Mouse (Mus musculus): ENCODE results near the gene Cpne2. TPM values are rescaled to one million over a fixed set of nuclear protein-coding genes. Genes with fewer than 3 reads are reported as not detected.

The Cpne2 gene
- total RNA-seq, 2 experiments from 2014 or later, result 18.0 to 24.7 TPM

DNA sequence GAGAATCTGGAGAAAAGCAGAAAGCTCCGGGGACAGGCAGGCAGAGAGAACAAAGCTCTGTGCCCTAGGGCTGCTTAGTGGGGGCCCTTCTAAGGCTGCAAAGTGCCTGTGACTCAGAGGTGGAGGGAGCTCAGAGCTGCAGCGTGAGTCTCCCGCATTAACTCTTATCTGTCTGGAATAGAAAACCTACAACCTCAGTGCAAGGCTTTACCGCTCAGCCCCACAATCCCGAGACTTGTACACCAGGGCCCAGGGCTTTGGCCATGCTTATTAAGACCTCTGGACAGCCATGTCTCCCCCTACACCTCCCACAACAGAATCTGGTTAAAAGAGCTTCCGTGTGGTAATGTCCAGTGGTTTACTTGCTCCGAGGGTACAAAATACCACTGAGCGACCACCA lies 790 bp upstream of the Cpne2 start:
- intact Hi-C loops (cut with DNase I), result loop anchor here (2.0 to 5.0 kb wide), 2 partner anchors 43 to 170 kb away; no protein-coding TSS in a partner anchor
- no peak for DNase-seq (ENCODE audit: low spot score in 2 of 2)

DNA sequence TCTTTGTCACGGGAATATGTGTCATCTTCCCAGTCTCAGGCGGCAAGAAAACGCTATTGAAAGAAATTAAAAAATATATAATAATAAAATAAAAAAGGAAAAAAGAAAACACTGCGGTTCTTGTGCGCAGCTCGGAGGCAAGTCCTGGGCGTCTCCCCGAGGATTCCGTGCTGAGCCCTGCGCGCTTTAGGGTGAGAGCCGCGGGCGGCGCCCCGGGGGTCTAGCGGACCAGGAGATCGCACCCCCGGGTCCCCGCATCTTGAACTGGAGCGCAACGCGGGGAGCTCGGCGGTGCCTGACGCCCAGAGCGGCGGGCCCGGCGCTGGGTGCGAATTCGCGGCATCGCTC lies 291 bp upstream of the Cpne2 start:
- no peak for DNase-seq (ENCODE audit: low spot score in 2 of 2)
- intact Hi-C loops (cut with DNase I), result loop anchor here (2.0 to 5.0 kb wide), 2 partner anchors 42 to 170 kb away; no protein-coding TSS in a partner anchor

DNA sequence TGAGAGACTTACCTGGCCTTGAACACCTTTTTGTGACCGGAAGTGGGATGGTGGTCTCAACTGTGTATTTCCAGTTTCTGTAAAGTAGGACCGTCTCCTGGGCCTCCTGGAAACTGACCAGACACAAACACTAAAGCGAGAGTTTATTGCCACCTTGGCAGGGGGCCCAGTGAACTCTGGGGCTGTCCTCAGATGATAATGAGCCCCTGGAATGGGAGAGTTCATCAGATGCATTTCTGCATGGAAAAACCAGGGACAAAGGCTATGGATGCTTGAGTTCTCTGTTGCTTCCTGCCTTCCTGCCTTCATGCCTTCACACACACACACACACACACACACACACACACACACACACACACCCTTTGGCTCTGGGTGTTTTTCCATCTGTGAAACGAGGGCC lies 1.8 kb downstream of the Cpne2 start:
- intact Hi-C loops (cut with DNase I), result loop anchor here (5.0 kb wide), 1 partner anchor 168 kb away; no protein-coding TSS in a partner anchor
- no peak for DNase-seq (ENCODE audit: low spot score in 2 of 2)

DNA sequence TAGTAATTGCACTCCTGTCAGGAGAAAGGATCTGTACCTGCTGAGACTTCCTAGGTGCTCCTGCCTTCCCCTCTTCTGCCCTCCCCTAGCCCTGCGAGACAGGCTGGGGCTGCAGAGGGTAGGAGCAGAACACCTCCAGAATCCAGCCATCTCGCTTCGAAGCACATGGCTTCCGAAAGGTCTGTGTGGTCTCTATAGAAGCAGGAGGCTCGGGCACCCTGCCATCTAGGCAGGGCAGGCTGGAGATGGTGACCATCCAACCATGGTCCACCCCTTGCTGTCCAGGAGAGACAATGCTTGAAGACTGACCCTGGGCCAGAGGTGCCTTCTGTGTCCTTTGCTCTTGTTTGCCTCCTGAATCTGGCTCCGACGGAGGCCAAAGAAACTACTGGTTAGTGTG lies 2.8 kb downstream of the Cpne2 start:
- intact Hi-C loops (cut with DNase I), result no loop called here
- DNase-seq (ENCODE audit: low spot score in 2 of 2), result no peak

DNA sequence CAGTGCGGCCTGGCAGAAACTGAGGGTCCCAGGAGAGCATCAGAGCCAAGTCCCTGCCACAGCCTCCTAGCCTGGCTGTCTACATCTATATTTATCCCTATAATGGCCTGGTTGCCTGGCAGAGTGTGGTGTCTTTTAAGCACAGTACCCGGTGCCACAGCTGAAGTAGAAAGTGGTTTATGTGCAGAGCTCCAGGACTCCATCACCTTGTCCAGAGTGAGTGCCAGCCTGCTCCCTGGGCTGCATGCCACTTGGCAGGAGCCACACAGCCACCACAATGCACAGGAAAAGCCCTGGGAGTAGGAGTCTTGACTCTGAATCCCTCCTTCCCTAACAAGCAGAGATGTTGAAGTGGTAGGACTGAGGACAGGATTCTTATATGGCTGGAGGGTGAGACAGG lies 4.7 kb downstream of the Cpne2 start:
- DNase-seq (ENCODE audit: low spot score in 2 of 2), result no peak
- intact Hi-C loops (cut with DNase I), result no loop called here

DNA sequence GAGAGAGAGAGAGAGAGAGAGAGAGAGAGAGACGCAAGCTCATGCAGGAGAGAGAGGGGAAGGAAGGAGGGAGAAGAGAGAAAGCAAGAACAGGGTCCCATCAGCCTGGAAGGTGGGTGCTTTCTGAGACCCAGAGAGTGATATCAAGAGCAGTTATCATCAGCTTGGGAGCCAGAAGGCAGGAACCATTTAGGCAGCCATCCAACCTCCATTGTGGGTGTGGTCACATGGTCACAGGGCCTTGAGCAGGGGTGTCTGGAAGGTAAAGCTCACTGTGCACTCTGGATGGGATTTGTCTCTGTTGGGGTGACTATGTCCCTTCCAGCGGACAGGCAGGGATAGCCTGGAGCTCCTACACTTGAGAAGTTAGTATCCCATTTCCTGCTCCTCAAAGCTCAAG lies 7.2 kb downstream of the Cpne2 start:
- DNase-seq (ENCODE audit: low spot score in 2 of 2), result no peak
- intact Hi-C loops (cut with DNase I), result no loop called here

DNA sequence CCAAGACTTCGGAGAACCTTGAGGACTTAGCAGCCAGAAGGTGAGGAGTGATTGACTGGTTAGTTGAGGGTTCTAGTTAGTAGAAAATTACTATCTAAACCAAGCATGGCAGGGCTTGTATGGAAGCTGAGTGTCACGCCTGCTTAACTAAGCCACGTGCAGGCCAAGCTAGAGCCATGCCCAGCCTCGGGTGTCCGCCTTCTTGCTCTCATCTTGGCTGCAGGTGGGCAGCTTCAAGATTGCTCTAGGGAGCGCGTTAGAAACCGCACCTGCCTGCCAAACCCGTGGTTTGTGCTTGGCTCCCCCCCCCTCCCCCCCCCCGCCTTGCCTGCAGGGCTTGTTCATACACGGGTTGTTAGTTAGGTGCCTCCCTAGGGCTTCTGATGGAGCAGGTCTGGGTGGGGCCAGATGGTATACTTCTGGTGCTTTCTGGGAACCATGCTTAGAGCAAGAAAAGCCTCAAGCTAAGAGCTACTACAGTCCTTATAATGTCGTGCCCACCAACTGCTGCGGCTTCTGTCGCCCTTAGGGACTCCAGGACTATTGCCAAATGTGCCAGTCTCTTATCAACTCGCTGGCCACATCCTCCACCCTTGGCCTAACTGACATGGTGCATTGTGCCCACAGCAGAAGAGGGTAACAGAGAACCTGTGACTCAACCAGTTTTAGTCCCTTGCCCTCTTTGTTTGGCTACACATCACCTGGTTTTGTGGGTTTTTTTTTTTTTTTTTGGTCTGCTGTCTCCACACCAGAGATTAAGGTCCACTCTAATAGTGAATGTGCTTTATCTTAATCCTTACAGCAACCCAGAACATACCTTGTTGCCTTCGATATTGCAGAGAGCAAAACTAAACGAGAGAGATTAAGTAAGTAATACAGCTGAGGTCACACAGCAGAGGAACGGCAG lies 8.4 kb downstream of the Cpne2 start:
- intact Hi-C loops (cut with DNase I), result no loop called here
- no peak for DNase-seq (ENCODE audit: low spot score in 2 of 2)

DNA sequence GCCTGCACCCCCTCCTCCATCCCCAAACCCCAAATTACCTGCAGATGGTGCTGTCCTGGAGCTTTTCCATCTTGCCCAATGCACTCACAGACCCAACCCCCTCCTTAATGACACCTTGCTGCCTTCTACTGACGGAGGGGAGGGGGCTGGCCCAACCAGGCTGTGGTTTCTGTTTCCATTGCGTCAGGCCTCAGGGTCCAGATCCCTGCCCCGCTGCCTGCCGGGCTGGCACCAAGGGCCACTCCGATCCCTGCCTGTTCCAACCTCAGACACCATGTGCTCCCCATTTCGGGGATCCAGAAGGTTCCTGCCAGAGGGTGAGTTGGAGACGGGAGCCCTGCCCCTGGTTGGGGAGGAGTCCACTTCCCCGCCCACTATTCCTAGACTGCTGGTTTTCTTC lies 11.2 kb downstream of the Cpne2 start:
- intact Hi-C loops (cut with DNase I), result no loop called here
- DNase-seq (ENCODE audit: low spot score in 2 of 2), result no peak

DNA sequence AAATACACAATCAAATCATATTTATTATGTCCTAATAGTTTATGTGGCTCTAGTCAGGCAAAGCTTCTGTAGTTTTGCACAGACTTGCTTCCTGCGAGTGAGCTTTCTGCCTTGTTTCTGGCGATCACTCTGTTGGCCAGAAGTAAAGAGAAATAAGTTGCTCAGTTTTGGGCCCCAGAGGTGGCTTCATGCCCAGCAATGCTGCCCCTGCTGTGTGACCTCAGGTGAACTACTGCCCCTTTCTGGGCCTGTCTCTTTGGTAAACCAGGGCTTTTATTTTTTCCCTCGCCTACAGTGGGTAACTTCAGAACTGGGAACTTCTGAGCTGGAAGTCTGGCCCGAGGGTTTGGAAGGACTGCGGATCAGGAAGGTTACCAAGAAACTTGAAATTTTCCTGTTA lies 16.3 kb downstream of the Cpne2 start:
- intact Hi-C loops (cut with DNase I), result no loop called here
- no peak for DNase-seq (ENCODE audit: low spot score in 2 of 2)

DNA sequence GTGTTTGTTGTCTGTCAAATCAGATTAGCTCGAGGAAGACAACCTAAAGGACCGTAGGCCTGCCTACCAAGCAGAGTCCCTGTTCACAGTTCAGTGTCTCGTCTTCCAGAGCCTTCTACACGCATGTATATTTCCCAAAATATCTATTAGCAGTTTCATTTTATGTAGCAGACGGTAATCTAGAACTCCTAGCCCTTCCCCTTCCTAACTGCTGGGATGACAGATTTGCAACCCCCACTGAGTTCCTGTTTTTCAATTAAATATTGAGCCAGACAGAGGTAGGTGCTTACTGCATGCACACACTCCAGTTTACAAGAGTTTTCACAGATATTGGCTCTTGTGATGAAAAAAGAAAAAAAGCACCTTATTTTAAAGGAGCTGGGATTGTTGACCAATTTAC lies 16.7 kb downstream of the Cpne2 start:
- DNase-seq (ENCODE audit: low spot score in 2 of 2), result no peak
- intact Hi-C loops (cut with DNase I), result no loop called here

DNA sequence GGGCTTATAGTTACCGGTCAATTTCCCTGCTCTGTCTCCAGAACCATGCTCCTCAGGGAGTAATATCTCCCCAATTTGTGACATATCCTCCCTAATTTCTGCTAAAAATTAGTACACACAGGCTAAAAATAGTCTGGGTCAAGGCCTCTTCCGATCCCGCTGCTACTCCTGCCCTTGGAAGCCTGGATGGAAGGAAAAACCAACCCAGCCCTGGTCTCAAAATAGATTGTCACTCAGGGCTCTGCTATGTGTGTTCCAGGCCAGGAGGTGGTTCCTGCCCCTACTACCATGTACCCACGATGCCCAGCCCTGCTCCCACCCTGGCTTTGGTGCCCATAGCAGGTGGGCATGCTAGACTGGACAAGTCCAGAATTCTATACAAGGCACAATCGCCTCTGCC lies 17.2 kb downstream of the Cpne2 start:
- intact Hi-C loops (cut with DNase I), result no loop called here
- DNase-seq (ENCODE audit: low spot score in 2 of 2), result no peak

DNA sequence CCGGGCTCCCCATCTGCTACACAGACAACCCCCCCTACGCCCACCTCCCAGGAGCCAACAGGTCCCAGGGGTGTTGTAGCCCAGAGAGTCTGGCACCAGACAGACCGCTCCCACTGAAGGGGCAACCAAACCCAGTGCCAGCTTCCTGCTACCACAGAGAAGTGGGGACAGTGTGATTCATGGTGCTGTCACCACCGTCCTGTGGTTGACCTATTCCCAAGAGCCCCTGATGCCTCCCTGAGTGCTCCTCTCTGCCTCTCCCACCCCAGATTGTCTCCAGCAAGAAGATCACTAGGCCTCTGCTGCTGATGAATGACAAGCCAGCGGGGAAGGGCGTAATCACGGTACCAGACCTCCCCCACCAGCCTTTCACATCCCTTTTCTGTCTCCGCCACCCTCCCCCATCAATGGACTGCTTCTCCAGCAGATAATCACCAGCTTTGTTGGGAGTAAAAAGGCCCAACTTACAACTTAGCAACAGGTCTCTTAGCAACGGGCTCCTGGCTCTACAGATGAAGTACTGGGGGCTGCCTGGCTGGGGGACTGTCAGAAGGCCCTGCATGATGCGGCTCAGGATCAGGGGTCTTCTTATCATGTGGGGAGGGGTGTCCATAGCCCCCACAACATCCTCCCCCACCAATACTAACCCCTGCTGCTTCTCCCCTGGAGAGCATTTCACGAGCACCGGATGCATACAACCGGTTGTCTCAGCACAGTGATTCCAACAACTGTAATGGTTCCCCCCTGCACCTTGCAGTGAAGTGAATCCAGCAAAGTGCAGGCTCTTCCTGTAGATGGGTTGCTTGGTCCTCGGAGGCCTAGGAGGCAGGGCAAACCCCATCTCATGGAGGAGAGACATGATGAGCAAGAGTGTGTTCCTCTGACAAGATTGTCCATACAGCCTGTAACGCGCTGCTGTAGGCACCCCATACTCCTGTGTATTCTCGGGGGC lies 19.0 kb downstream of the Cpne2 start:
- intact Hi-C loops (cut with DNase I), result no loop called here

DNA sequence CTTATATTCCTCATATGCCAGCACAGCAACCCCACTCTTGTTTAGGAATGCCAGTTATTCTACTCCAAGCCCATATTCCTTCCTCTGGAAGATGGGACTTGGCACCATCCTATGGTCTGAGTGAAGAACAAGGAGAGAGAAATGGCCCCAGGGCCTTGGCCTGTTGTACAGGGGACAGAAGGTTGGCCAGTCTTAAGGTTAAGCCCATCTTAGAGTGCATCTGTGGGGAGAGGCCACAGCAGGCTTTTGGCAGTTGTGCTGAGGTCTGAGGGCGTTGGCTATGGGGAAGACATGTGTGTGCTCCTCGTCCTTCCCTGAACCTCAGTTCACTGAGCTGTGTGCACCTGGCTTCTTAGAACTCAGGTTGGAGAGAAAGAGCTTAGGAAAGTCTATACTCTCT lies 19.9 kb downstream of the Cpne2 start:
- no peak for DNase-seq (ENCODE audit: low spot score in 2 of 2)
- intact Hi-C loops (cut with DNase I), result no loop called here

More for the DNA sequence above, 19.0 kb downstream of the Cpne2 start:
- peak; percentile 30 to 46 for DNase-seq (ENCODE audit: low spot score in 2 of 2)

DNA sequence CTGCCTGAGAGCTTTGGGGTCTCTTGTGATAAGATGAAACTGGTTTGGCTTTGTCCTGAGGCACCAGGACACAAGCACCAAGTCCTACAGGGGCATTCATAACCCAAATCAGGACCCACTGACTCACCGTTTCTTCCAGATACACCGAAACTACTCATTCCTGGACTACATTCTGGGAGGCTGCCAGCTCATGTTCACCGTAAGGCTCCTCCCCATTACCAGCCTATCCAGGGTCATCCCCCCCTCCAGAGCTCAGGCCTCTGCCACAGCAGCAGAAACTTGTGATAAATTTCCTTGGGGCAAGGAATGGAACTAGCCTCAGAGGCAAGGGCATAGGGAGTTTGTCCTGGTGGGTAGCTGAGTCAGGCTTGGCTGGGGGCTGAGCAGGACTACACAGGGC lies 24.5 kb downstream of the Cpne2 start:
- no peak for DNase-seq (ENCODE audit: low spot score in 2 of 2)

DNA sequence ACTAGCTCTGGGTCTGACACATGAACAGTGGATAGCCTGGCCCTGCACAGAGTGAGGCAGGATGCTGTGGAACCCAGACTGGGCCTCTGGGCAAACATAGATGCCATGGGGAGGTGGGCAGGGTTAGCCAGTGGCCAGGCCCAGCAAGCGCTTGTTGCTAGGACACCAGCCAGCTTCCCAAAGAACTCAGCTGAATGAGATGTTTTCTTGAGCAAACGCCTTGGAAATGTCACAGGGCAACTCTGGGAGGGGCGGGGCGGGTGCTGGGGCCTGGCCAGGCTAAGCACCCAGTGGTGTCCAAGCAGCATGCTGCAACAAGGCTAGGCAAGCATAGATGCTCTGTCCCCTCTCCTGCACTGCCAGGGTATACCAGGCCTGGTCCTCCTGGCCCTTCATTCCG lies 28.5 kb downstream of the Cpne2 start:
- no peak for DNase-seq (ENCODE audit: low spot score in 2 of 2)
- intact Hi-C loops (cut with DNase I), result no loop called here

More for the DNA sequence above, 24.5 kb downstream of the Cpne2 start:
- intact Hi-C loops (cut with DNase I), result no loop called here

DNA sequence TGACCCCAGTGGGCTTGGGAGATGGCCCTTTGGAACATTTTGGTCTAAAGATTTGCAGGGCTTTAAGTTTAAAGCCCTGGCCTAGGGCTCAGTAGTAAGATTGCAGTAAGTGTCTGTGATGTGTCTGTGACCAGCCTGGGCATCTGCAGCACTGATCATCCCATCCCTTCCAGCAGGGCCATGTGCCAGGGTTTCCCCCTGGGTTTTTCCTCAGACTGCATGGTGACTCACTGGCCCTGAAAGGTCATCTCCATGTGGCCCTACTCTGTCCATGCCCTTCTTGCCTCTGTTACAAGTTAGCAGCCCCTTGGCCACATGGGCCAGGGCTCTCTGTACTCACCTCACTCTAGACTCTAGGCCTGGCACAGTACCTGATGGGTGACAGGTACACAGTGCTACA lies 31.6 kb downstream of the Cpne2 start:
- no peak for DNase-seq (ENCODE audit: low spot score in 2 of 2)
- intact Hi-C loops (cut with DNase I), result no loop called here

DNA sequence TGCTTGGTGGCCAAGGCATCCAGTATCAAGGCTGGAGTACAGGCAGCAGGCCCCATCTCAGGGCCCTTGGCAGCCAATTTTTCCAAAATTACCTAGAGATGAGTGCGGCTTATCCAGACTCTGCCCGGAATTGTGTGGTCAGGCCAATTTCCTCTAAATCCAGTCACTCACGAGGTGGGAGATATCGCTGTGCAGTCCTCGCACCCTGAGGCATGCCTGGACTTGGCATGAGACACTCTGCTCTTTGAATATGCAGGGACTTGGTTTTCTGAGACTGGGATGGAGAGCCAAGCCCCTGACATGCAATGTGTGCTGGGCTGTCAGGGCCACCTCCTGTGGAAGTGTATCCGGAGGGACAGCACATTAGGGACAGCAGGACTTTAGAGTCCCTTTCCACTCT lies 33.2 kb downstream of the Cpne2 start:
- intact Hi-C loops (cut with DNase I), result no loop called here
- no peak for DNase-seq (ENCODE audit: low spot score in 2 of 2)

DNA sequence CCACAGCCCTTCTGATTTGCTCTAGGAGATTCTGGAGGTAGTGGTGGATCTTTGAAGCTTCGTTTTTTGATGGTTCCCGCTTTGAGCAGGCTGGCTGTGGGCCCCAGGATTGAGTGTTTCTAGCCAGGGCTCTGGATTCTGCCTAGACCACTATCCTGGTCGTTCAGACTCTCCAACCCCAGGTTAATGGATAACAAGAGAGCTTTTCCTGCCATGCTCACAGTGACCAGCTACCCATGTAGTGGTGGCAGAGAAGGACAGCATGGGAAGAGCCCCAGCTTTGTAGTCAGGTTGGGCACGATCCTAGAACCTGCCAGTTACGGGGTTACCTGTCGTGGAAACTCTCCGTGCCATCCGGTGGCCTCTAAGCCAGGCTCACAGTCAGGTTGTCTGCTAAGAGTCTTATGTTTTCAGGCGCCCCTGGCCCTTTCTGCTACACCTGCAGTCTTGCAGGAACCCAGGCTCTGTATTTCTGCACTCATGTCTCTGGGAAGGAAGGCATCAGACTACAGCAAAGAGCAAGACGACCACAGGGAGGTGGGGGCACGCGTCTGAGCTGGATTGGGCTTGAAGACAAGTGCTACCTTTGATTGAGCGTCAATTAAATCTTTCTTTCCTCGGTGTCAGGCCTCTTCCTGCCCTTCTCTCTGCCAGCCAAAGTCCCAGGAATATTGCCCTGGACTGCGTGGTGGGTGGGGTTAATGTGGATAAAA lies 33.8 kb downstream of the Cpne2 start:
- intact Hi-C loops (cut with DNase I), result no loop called here
- no peak for DNase-seq (ENCODE audit: low spot score in 2 of 2)

DNA sequence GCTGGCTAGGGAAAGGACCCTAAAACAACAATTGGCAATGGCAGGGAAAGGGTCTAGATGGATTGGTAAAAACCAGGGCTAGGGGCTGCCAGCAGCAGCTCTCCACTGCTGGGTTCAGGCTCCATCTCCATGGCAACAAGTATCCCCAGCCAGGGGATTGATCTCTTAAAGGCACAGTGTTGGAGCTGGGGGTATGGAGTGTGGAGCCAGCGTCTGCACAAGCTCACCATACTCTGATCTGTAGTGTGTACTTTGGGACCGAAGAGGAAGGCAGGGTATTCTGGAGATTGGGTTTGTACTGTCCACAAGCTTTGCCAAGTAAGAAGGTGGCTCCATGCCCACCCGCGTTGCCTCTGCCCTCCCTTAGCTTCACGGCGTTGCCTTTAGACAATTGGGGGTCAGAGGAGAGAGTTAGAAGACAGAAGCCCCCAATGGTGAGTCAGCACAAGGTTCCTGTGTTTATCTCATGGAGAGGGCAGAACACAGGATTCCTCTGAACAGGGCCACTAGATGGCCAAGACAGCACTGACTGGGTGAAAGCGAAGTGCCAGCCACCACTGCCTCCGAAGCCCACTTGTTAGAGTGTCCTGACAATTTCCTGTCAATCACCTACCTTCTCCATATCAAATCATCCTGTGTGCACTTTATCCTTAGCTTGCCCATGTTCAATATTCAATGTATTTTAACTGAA lies 34.5 kb downstream of the Cpne2 start:
- no peak for DNase-seq (ENCODE audit: low spot score in 2 of 2)
- intact Hi-C loops (cut with DNase I), result no loop called here

Data from left cerebral cortex, postnatal 36 days (tissue).